Mouse (Mus musculus) limb, embryonic 14.5 days (tissue): ENCODE results near the gene Cep112. TPM values are rescaled to one million over a fixed set of nuclear protein-coding genes. Genes with fewer than 3 reads are reported as not detected.

Source experiments
- ATAC-seq: fragments of 200-750 bp; cut with Nextera tagmentation; 2 replicates; pipeline ENCODE4 v1.8.0; 2017; ENCODE audit warnings: low read depth, moderate number of reproducible peaks, moderate TSS enrichment; ENCODE audit not compliant: low FRiP score
- DNase-seq: peaks from one replicate; pipeline ENCODE4 v3.0.0-alpha.2; 2015; ENCODE audit warnings: low spot score
- H3K27ac ChIP-seq: fragments of 300-500 bp; sonication (generic); replicated peaks from 2 replicates; pipeline ENCODE4 v1.5.1; 2014; ENCODE audit warnings: low read depth, mild to moderate bottlenecking, low read length, moderate library complexity, mixed read lengths
- H3K27me3 ChIP-seq: fragments of 300-500 bp; sonication (generic); 2 replicates; pipeline ENCODE4 v1.6.1; 2014; ENCODE audit warnings: low read length, mixed read lengths; ENCODE audit not compliant: control insufficient read depth, insufficient read depth
- H3K36me3 ChIP-seq: fragments of 300-500 bp; sonication (generic); 2 replicates; pipeline ENCODE4 v1.6.1; 2014; ENCODE audit warnings: mild to moderate bottlenecking, low read length, moderate library complexity, mixed read lengths; ENCODE audit not compliant: control insufficient read depth, insufficient read depth
- H3K4me1 ChIP-seq: fragments of 300-500 bp; sonication (generic); 2 replicates; pipeline ENCODE4 v1.6.1; 2014; ENCODE audit warnings: antibody characterized with exemption, low read length, mixed read lengths; ENCODE audit not compliant: control insufficient read depth, insufficient read depth
- H3K4me2 ChIP-seq: fragments of 300-500 bp; sonication (generic); replicated peaks from 2 replicates; pipeline ENCODE4 v1.6.1; 2014; ENCODE audit warnings: low read depth, mild to moderate bottlenecking, low read length, moderate library complexity; ENCODE audit not compliant: severe bottlenecking
- H3K4me3 ChIP-seq: fragments of 300-500 bp; sonication (generic); replicated peaks from 2 replicates; pipeline ENCODE4 v1.5.1; 2014; ENCODE audit warnings: low read length
- H3K9ac ChIP-seq: fragments of 300-500 bp; sonication (generic); 2 replicates; pipeline ENCODE4 v1.6.1; 2014; ENCODE audit warnings: mild to moderate bottlenecking, low read depth, low read length, moderate library complexity; ENCODE audit not compliant: severe bottlenecking
- H3K9me3 ChIP-seq: fragments of 300-500 bp; sonication (generic); 2 replicates; pipeline ENCODE4 v1.6.1; 2016; ENCODE audit warnings: low read length; ENCODE audit not compliant: control insufficient read depth
- POLR2A ChIP-seq: fragments of 200-500 bp; IDR thresholded peaks from 2 replicates; pipeline ENCODE4 v1.8.0; 2012; ENCODE audit warnings: inconsistent platforms, mild to moderate bottlenecking, moderate library complexity, borderline replicate concordance; ENCODE audit not compliant: insufficient read depth, insufficient read length; ENCODE audit errors: extremely low read depth
- WGBS: fragments of 180-500 bp; shearing (Covaris S2); extraction: QIAGEN DNeasy Blood & Tissue Kit; methylation state at CpG from one replicate; pipeline ENCODE4 v1.1.7; 2014; 5-methylcytosine and 5-hydroxymethylcytosine counted together
- polyA plus RNA-seq, 2 experiments: library from polyadenylated mRNA; depleted of rRNA in 1 of 2; stranded (reverse) in 1 of 2; unstranded in 1 of 2; fragments of >200 nt; fragmentation: Nextera tagmentation in 1 of 2; extraction: Ambion mirVana in 1 of 2; gene quantifications; 2 replicates each; pipeline versions ENCODE4 v1.2.1 to v1.2.3; 2012 to 2014

Gene Cep112
- polyA plus RNA-seq, 2 experiments, result 9.0 to 17.3 TPM

DNA sequence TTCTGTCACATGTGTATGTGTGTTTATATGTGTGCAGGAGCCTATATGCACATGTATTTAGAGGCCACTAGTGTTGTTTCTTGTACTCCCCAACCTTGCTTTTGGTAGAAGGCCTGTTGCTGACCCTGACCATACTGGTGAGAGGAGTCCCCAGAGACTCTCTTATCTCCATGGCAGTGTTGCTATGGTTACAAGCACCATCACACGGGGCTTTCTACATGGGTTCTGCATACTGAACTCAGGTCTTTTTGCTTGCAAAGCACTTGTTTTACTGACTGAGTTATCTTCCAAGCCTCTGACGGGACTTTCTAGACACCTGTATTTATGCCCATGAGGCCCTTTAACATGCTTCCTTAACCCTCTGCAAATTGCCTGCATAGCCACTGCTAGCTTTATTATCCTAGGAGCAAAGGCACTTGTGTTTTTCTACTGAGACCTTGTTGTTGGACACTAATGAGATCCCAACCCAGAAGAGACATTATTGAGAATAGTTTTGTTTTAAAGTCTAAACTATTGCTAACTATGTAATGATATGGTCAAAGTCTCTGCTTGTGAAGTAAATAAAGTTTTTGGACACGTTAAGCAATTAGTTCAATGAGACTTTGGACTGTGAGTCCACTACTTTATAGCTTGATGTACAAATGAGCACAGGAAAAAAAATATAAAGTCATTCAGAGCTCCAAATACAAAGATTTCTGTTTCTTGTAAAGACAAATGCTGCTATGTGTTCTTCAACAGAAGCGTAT is 39.9 kb upstream of the Cep112 start:
- H3K4me3 ChIP-seq, result no peak overlapping the region
- H3K27me3 ChIP-seq, result no peaks in the 10 kb centered on the region
- no peak overlapping the region for H3K27ac ChIP-seq
- H3K9ac ChIP-seq, result no peak overlapping the region
- ATAC-seq (no peak), DNase-seq (no peak)
- H3K36me3 ChIP-seq, result no peaks in the 10 kb centered on the region
- TF ChIP-seq POLR2A, result no peak
- WGBS, result 65% methylated on average over 4 of the region's 4 CpGs
- no peak overlapping the region for H3K4me2 ChIP-seq
- no peaks in the 10 kb centered on the region for H3K9me3 ChIP-seq
- H3K4me1 ChIP-seq, result no peaks in the 10 kb centered on the region

DNA sequence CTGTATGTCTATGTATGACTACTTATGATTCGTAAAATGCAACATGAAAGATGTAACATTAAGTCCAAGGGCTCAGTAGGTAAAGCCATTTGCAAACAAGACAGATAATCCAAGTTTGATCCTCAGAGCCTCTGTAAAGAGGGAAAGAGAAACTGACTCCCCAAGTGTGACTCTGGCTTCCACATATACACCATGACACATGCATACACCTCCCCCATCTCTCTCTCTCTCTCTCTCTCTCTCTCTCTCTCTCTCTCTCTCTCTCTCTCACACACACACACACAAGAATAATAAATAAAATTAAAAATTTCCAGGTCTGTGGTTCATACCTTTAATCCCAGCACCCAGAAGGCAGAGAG is 39.3 kb upstream of the Cep112 start:
- no peak for DNase-seq
- Histone ChIP-seq H3K9me3 (no peaks in the 10 kb centered on the region), H3K36me3 (no peaks in the 10 kb centered on the region), H3K27me3 (no peaks in the 10 kb centered on the region), H3K4me3 (no peak overlapping the region), H3K4me1 (no peaks in the 10 kb centered on the region), H3K4me2 (no peak overlapping the region), H3K9ac (no peak overlapping the region), H3K27ac (no peak overlapping the region)
- ATAC-seq, result no peak
- WGBS, result 93% methylated on average over 1 of the region's 1 CpGs
- no peak for TF ChIP-seq POLR2A

DNA sequence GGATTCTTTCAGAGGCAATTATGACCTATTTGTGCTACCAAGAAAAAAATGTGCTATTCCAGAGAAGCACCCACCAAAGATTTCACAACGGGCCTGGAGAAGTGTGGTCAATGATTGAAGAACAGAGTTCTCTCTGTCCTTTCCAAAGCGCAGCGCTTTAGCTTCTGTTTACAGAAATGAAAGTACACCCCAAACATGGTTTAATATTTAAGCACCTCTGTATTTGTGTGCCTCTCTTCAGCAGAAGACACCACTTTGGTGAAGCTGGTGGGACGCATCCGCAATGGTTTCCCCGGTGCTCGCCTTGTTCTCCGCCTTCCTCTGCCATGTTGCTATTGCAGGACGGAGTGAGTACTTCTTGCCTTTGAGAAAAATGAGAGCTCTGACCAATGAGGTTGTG is 29.9 kb upstream of the Cep112 start:
- H3K4me2 ChIP-seq, result no peak overlapping the region
- no peaks in the 10 kb centered on the region for H3K9me3 ChIP-seq
- no peaks in the 10 kb centered on the region for H3K36me3 ChIP-seq
- TF ChIP-seq POLR2A, result no peak
- no peak overlapping the region for H3K4me3 ChIP-seq
- no peak for DNase-seq
- no peak overlapping the region for H3K27ac ChIP-seq
- 96% methylated on average over 9 of the region's 9 CpGs for WGBS
- ATAC-seq, result no peak
- no peaks in the 10 kb centered on the region for H3K27me3 ChIP-seq
- no peak overlapping the region for H3K9ac ChIP-seq
- H3K4me1 ChIP-seq, result no peaks in the 10 kb centered on the region

DNA sequence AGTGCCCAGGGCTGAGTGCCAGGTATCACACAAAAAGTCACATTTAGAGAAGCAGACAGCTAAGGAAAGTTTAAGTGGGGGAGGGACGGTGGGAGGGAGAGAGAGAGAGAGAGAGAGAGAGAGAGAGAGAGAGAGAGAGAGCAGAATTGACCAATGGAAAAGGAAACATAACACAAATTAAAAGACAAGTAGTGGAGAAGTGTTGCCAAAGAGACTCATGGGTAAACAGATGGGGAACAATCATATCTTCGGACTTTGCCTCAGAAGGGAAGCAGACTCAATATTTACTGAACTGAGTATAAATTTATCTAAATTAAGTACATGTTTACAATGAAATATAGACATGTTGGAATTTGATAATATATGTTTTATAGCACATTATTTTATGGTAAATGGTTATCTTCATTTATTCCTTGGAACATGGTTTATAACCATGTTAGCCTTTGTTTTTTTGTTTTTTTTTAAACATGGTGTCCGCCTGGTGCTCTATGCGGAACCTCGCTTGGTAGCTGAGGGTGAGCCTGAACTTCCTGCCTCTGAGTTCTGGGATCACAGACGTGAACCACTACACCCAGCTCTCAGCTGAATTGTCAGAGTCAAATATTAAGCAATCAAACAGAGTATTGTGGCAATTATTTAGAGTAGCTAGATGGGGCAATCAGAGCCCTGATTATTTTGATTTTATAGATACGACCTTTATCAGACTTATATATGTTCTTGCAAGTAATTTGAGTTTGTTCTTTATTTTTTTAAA is 28.7 kb upstream of the Cep112 start:
- 85% methylated on average over 7 of the region's 7 CpGs for WGBS
- no peaks in the 10 kb centered on the region for H3K9me3 ChIP-seq
- no peak overlapping the region for H3K27ac ChIP-seq
- no peak for ATAC-seq
- no peaks in the 10 kb centered on the region for H3K36me3 ChIP-seq
- H3K4me3 ChIP-seq, result no peak overlapping the region
- TF ChIP-seq POLR2A, result no peak
- DNase-seq, result no peak
- no peaks in the 10 kb centered on the region for H3K27me3 ChIP-seq
- H3K4me1 ChIP-seq, result no peaks in the 10 kb centered on the region
- H3K9ac ChIP-seq, result no peak overlapping the region
- no peak overlapping the region for H3K4me2 ChIP-seq

DNA sequence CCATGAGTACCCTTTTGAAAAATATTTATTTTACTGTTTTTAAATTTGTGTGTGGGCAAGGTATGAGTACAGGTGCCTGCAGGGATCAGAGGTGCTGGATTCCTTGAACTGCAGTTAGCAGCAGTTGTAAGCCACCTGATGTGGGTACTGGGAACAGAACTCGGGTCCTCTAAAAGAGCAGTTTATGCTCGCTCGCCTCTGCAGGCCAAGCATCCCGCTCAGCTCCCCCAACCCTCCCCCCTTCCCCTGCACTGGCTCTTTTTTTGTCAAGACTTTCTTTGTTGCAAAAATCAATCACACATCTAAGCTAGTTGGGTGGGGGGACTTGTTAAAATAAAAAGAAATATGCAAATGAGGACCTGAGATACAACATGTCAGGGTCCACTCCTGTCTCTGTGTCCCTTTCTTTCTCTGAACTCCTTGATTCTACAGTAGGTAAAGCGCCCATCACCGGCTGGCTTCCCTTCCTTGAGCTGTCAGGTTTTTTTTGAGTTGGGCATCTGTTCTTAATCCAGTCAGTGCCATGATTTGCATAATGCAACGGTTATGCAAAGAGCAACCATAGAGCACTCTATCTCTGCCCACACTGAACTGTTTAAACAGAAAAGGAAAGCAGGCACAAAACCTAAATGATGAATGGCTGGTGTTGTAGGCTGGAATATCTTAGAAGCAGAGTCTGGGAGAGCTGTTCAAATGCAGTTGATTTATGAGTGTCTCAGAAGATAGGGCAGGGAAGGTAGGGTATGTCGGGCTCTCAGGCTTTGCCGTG is 14.9 kb upstream of the Cep112 start:
- Histone ChIP-seq H3K27me3 (no peaks in the 10 kb centered on the region), H3K9ac (no peak overlapping the region), H3K4me2 (no peak overlapping the region), H3K9me3 (no peaks in the 10 kb centered on the region), H3K4me1 (no peaks in the 10 kb centered on the region), H3K4me3 (no peak overlapping the region), H3K36me3 (no peaks in the 10 kb centered on the region), H3K27ac (no peak overlapping the region)
- DNase-seq, result no peak
- no peak for TF ChIP-seq POLR2A
- no peak for ATAC-seq
- 70% methylated on average over 7 of the region's 9 CpGs for WGBS
